Mouse (Mus musculus) layer of hippocampus, postnatal 25 days (tissue): ENCODE data around the gene Asnsd1. TPM values are rescaled to one million over a fixed set of nuclear protein-coding genes. Genes with fewer than 3 reads are reported as not detected.
"Not testable (repeated sequence)": the region's sequence is repeated elsewhere in the genome, so short reads cannot be mapped to it uniquely, and the experiment has no call there.

Experiments used
- DNase-seq, 2 experiments: peaks; one replicate each; pipeline ENCODE4 v3.0.0; 2022; ENCODE audit warnings: mixed read lengths in 2 of 2, low spot score in 1 of 2; ENCODE audit errors: extremely low spot score in 1 of 2
- total RNA-seq, 2 experiments: library from RNA; stranded (reverse); gene quantifications; 2 replicates each; pipeline ENCODE4 v1.2.3; 2021

Asnsd1 gene
- 10 to 100 TPM; 20.6 to 27.0 TPM for total RNA-seq

DNA sequence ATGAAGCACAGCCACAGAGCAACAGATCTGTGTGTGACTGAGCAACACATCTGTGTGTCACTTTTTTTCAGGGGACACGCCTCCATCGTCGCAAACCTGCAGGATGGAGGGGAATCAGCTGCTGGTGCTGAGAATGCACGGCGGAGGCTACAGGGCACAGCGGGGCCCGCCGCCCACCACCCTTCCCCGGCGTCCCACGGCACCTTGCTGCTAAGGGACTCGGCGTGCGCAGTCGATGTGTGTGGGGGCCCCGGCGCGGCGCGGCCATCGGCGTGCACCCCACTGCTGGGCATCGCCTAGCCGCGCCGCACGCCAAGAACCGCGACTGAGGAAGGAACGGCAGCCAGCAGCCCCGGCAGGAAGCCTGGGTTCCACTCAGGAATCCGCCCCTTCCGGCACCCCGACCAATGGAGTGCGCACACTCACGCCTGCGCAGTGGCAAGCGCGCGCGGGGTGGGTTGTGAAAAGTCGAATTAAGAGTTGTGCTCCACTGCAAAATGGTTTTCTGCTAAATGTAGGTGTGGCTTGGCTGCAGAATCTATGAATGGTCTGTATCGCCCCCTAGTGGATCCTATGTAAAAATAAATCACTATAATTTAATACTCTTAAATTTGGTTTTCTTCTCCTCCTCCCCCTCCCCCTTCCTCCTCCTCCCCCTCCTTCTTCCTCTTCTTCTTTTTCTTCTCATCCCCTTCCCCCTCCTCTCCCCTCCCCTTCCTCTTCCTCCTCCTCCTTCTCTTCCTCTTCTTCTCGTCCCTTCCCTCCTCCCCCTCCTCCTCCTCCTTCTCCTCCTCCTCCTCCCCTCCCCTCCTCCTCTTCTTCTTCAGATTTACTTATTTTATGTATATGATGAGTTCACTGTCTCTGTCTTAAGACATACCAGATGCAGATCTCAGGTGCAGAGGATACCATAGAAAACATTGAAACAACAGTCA is at the start of gene Asnsd1, which contains the start of the genes Asdurf and Gm28551:
TSS of gene Asnsd1 (minus strand) at position 426 of the 935 bp plus-strand sequence.
TSS of gene Asdurf (minus strand) at position 293 of the 935 bp plus-strand sequence.
TSS of gene Gm28551 (minus strand) at position 341 of the 935 bp plus-strand sequence.
- peak; percentile 91 to 95 for DNase-seq

DNA sequence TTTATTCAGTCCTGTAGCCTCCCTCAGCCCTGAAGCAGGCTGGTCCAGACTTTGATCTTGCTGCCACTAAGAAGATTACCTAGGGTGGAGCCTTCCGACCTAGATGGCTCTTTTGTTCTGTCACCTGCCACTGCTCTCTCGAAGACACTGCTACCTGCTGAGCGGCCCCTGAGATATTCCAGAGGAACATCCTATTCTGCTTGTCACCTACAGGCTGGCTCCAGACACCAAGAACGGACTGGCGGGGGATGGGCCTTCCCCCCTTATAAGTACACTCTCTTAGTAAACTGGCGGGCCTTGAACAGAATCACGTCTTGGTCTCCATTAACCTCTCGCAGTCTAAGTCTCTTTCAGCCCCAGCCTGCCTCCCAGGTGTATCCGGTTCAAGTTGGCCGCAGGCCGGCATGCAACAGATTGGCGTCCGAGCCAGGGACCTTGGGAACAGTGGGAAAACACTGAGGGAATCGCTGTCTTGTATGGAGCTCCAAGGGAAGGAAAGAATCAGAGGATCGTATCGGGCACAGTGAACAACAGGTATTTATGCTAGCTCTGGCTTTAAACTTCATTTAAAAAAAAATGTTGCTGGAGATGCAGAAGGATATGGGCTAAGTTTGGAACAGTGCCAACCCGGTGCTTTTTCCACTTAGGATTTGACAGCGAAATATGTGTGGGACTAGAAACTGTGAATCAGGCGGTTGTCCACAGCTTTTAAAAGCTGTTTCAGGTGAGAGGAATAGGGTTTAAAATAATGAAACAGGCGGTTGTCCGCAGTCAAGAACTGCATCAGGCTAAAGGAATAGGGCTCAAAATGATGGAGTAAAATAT is 41.6 kb upstream of the Asnsd1 start:
- DNase-seq: not testable (repeated sequence)

DNA sequence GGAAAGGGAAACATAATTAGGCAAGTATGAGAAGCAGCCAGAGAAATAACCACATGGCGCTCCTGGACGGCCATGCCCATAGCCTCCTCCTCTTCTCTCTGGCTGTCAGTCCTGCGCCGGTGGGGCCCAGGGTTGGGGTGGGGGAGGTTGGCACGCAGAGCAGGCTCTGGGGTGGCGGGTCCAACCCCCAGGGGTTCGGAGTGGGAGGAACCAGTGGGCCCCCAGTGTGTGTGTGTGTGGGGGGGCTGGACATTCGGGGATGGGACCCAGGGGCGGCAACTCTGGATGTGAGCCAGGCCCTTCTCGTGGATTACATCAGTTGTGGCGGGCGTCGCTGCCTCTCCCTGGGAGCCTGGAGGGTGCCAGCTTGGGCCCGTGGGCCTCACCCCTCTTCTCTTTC is 36.2 kb upstream of the Asnsd1 start:
- DNase-seq: no peak

DNA sequence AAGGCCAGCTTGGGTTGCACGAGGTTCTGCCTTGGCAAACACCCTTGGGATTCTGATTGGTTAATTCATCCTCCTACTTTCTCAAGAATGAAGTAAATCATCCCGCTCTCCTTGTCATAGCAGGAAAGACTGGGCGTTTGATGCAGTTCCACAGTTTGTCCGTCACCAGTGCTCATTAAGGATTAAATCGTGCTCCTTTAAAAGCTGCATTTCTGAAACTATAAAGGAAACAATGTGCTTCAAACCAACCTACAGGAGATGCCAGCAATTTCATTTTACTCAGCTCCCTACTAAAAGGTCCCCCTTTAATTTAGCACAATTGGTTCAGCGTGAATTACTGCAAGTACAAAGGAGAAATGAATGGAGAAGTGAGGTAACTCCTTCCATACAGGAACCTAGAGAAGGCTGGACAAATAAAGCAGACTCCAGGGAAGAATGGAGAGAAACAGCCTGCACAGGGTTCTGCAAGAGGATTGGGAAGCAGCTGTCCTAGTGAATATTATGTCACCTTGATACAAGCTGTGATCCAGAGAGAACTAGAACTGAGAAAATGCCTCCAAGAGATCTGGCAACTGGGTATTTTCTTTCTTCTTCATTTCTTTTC is 31.6 kb upstream of the Asnsd1 start:
- DNase-seq: no peak

DNA sequence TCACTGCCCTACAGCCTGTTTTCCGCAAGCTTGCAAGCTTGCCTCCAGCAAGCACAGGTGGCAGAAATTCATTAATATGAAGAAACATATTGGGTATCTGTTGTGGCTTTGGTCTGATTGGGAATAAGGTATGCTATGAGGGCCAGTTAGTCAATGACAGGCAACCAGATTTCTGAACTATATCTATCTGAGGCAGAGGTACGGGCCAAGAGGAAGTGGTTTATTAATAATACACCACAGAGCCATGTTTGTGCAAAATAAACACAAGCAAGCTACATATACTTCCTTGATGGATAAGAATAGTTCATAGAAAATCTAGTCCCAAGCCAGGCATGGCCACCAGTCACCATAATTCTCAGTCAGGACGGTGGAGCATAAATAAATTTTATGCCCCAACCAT is 25.2 kb upstream of the Asnsd1 start:
- no peak for DNase-seq

DNA sequence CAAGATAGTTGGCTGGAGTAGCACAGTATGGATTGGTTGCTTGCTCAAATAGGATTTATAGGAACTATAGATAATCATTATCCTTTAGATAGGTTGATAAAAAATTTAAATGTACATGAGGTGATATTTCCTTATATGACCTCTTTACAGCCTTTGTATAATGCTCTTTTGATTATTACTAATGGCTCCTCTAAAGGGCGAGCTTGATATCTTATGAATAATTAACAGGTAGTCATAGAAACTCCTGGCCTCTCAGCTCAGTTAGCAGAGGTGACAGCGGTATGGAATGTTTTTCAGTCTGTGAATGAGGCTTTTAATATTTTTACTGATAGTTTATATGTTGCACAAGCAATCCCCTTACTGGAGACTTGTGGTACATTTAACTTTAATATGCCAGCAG is 23.4 kb upstream of the Asnsd1 start:
- not testable (repeated sequence) for DNase-seq

DNA sequence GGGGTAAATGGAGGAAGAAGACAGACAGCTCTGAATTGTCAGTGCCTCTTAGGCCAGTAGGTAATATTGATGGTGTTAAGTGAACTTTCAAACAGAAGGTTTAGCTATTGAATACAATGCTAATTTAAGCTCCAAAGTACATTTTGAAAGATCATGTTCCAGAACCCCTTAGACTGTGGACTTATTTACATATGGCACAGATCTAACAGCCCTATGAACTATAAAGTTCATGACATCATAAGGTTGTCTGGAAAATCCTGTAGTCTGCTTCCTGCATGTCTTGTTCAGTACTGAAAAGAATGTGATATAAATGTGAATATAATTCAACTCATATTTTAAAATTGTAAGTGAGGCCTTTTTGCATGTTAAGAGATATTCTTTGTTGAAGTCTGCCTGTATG is 6.4 kb upstream of the Asnsd1 start:
- no peak for DNase-seq

DNA sequence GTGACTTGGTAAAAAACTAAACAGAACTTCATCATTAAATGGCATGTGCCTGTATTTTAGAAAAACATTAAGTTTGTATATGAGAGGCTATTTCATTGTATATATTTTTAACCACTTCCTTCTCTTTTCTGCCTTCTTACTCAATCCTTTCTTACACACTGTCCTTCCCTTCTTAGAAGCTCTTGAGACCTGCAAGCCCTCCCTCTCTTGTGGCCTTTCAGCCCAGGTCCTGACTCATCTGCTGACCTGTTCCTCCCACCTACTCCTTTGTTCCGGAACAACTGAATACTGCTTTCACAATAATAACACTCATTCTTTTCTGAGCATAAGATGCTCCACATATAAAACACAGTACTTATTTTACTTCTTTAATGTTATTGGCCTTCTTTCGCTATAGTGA is 11.5 kb downstream of the Asnsd1 start:
- no peak for DNase-seq

DNA sequence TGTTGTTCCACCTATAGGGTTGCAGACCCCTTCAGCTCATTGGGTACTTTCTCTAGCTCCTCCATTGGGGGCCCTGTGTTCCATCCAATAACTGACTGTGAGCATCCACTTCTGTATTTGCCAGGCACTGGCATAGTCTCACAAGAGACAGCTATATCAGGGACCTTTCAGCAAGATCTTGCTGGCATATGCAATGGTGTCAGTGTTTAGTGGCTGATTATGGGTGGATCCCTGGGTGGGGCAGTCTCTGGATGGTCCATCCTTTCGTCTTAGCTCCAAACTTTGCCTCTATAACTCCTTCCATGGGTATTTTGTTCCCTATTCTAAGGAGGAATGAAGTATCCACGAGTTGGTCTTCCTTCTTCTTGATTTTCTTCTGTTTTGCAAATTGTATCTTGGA is 15.1 kb downstream of the Asnsd1 start:
- DNase-seq: not testable (repeated sequence)

DNA sequence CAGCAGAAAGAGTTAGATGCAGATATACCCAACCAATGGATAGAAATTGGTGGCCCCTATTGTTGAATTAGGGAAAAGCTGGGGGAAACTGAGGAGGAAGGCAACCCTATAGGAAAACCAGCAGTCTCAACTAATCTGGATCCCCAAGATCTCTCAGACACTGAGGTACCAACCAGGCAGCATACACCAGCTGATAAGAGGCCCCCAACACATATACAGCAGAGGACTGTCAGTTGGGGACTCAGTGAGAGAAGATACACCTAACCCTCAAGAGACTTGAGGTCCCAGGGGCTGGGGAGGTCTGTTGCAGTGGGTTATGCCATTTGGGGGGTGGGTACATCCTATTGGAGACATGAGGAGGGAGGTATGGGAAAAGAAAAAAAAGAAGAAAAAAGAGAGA is 17.1 kb downstream of the Asnsd1 start:
- no peak for DNase-seq

DNA sequence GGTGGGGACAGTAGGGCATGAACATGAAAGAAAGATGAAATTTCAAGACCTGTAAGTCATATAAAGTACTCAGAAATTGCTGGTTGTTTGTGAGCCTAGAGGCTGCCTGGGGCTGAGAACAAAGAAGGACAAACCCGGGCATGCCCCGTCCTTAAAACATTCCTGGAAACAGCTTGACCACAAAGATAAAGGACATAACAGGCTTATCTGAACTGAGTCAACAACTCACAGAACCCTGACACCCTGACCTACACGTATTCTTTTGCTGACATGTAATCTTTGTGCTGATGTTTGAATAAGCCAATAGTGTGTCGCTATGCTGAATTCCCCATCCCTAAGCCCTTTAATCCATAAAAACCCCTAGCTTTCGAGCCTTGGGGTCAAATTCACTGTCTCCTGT is 19.0 kb downstream of the Asnsd1 start:
- not testable (repeated sequence) for DNase-seq

DNA sequence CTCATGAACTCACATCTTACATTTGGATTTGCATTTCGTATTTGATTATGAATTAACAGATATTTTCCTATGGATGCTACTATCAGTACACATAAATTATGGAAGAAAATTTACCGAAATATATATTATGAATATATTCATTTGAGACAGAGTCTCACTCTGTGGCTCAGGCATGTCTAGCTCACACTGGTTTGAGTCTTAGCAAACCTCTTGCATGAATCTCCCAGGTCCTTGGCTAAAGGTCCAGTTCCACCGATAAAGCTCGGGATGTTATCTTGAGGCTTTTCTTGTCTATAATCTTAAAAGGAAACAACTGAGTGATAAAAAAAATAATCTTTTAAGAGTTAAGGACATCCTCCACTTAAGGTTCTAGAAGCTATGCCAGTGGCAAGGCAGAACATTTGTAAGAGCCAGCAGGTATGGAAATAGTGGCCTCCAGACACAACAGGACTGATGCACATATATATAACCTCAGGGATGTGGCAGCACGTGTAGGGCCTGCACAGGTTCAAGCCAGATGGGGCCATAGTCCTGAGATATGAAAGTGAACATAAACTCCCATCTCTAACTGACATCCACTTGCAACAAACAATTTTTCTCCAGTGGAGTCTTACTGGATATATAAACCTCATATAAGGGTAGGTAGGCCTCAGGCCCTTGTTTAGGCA is 27.6 kb downstream of the Asnsd1 start:
- DNase-seq: no peak

DNA sequence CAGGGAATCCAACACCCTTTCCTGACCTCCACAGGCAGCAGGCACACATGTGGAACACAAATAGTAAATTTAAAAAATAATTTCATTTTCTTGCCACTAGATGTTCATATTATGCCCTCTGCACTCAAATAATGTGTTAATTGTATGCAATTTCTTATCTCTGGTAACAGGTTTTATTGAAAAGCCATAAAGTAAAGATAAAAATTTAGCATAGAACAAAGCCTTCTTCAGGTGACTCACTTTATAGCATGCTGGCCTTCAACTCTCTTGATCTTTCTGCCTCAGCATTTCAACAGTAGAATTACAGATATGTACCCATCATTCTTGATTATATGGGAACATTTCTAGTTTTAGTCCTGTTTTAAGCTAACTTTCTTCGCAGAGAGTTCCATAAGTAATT is 28.3 kb downstream of the Asnsd1 start:
- no peak for DNase-seq

DNA sequence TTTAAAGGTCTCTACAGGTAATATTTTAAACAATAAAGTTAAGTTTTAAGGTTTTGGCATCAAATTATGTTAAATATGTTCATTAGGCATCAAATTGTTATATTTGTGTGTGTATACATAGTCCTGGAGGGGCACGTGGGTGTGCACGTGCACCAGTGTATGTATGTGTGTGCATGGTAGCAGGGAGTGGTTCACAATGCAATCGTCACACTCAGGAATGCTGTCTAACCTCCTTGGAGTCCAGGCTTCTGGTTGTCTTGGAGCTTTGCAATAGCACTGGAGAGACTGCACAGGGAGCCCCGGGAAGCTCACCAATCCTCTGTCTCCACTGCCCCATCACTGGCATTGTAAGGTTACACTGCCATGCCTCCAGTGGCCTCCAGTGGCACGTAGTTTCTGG is 29.3 kb downstream of the Asnsd1 start:
- no peak for DNase-seq

DNA sequence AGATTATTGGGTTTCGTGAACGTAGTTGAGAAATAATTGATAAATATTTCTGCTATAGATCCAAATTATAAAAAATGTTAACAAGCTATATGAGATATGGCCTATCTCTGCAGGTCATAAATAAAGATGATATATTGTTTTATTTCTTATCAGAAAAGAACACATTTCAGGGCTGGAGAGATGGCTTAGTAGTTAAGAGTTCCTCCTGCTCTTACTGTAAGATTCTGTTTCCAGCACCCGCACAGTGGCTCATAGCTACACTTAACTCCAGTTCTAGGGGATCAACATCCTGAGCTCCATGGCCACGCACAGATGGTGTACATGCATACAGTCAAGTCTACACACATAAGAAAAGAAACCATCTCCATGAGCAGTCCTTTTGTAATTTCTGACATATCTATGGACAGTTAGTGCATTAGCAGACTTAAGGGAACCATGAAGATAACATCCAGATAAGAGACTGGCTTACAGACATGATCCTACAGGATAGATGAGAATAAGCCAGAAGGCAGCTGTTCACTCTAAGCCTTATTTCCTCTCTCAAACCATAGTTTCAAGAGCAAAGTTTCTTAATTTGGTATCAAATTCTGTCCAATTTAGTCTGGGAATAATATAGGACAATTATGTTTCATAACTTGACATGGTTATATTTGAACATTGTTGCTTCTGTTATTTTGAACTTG is 30.7 kb downstream of the Asnsd1 start:
- DNase-seq: no peak

DNA sequence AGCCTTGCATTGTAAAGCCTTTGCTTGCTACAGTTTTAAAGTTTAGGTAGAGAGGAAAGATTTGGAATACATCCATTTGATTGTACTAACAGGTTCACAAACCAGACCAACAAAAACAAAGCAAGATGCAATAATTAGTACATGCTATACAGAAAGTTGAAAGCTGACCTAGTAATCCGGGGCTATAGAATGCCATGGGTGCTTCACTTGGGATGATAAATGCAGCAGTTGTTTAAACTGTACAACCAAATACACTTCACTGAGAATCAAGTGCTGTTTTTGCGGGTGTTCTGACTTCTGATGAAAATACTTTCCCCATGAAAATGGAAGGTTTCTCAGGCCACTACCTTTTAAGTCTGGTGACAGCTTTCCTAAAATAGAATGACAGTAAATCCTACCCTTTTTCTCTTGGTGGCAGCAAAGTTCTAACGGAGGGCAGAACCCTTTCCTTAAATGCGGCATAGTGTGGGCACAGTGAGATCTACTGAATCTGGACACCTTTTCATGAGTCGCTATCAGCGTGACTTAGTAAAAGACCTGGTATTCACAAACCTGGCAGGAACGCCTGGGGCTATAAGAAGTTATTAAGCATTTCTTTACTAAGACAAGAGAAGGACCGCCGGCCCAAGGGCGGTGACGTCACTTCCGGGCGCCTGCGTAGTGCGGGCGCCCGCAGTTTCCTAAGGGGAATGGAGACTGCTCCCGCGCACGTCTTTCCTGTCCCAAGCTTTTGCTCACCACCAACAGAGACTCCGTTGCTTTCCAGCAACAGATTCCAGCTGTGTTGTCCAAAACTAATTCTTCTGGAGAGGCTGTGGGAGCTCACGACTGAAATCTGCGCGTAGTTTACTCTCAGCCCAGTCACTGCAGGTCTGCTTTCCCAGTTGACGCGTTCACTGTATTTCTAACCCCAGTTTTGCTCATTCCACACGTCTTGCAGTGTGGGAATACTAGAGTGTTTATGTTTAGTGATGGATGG is 39.3 kb downstream of the Asnsd1 start, which contains the start of gene Osgepl1:
TSS of gene Osgepl1 (plus strand) at position 636 of the 979 bp plus-strand sequence.
- peak; percentile 69 to 81 for DNase-seq

DNA sequence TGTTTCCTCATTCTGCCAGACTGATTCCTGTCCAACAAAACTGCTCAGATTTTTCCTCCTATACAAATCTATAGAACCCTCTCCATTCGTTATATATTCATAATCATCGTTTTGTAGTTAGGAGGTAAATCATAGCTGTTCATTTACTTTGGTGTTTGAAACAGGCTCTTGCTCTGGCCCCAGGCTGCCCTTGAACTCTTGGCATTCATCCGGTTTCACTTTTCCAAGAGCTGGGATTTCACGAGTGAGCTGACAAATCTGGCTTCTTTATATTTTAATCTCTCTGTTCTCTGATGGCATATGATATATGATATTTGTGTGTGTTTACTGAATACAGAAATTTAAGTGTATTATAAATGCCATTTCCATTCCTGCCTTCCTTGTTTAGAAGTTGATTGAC is 52.0 kb downstream of the Asnsd1 start:
- DNase-seq: no peak
